Mouse (Mus musculus) forebrain, postnatal 0 days (tissue): ENCODE measurements around the gene A3galt2. TPM values are rescaled to one million over a fixed set of nuclear protein-coding genes. Genes with fewer than 3 reads are reported as not detected.

Experiments
- ATAC-seq: fragments of 200-750 bp; cut with Nextera tagmentation; 2 replicates; pipeline ENCODE4 v1.8.0; 2017; ENCODE audit warnings: mild to moderate bottlenecking, moderate library complexity
- DNase-seq: peaks from one replicate; pipeline ENCODE4 v3.0.0-alpha.2; 2015
- H3K27ac ChIP-seq: fragments of 300-500 bp; sonication (generic); 2 replicates; pipeline ENCODE4 v1.5.1; 2014; ENCODE audit warnings: low read depth, mild to moderate bottlenecking, antibody characterized with exemption, low read length, moderate library complexity, mixed read lengths
- H3K27me3 ChIP-seq: fragments of 300-500 bp; sonication (generic); 2 replicates; pipeline ENCODE4 v1.6.1; 2014; ENCODE audit warnings: mild to moderate bottlenecking, low read length, mixed read lengths; ENCODE audit not compliant: insufficient read depth
- H3K36me3 ChIP-seq: fragments of 300-500 bp; sonication (generic); 2 replicates; pipeline ENCODE4 v1.6.1; 2014; ENCODE audit warnings: mild to moderate bottlenecking, moderate library complexity; ENCODE audit not compliant: insufficient read depth
- H3K4me1 ChIP-seq: fragments of 300-500 bp; sonication (generic); 2 replicates; pipeline ENCODE4 v1.6.1; 2014; ENCODE audit warnings: antibody characterized with exemption; ENCODE audit not compliant: insufficient read depth
- H3K4me2 ChIP-seq: fragments of 300-500 bp; sonication (generic); 2 replicates; pipeline ENCODE4 v1.6.1; 2014; ENCODE audit warnings: low read depth, mild to moderate bottlenecking, moderate library complexity
- H3K4me3 ChIP-seq: fragments of 300-500 bp; sonication (generic); 2 replicates; pipeline ENCODE4 v1.5.1; 2014; ENCODE audit warnings: low read depth, low read length, mixed read lengths
- H3K9ac ChIP-seq: fragments of 300-500 bp; sonication (generic); 2 replicates; pipeline ENCODE4 v1.6.1; 2014; ENCODE audit warnings: mild to moderate bottlenecking
- H3K9me3 ChIP-seq: fragments of 300-500 bp; sonication (generic); 2 replicates; pipeline ENCODE4 v1.6.1; 2016; ENCODE audit warnings: low read length
- CTCF ChIP-seq: sonication (generic); IDR thresholded peaks from 2 replicates; pipeline ENCODE4 v1.5.1; 2016; ENCODE audit warnings: antibody characterized with exemption, control low read depth, low read depth
- WGBS: fragments of 180-500 bp; shearing (Covaris S2); extraction: QIAGEN DNeasy Blood & Tissue Kit; methylation state at CpG from one replicate; pipeline ENCODE4 v1.1.7; 2014; 5-methylcytosine and 5-hydroxymethylcytosine counted together
- polyA plus RNA-seq: library from polyadenylated mRNA; unstranded; fragments of >200 nt; fragmentation: Nextera tagmentation; extraction: Ambion mirVana; gene quantifications from 2 replicates; pipeline ENCODE4 v1.2.1, GENCODE M21; 2015
- total RNA-seq: library from RNA; depleted of rRNA; stranded (reverse); fragments of >200 nt; gene quantifications from 2 replicates; pipeline ENCODE4 v1.2.3, GENCODE M21; 2014

Gene A3galt2
- total and polyA plus RNA-seq, 2 experiments from 2014 or later, result 0.16 to 0.52 TPM

GRCm38 (mm10) chr4:128769569-128770355 is 14.6 kb downstream of the A3galt2 start:
- ATAC-seq (no peak), DNase-seq (no peak)
- 82% methylated on average over 13 of the region's 13 CpGs for WGBS
- no peak overlapping the region for H3K9ac ChIP-seq
- H3K4me1 ChIP-seq, result no peaks in the 10 kb centered on the region
- TF ChIP-seq CTCF, result no peak
- no peak overlapping the region for H3K4me2 ChIP-seq
- H3K4me3 ChIP-seq, result no peak overlapping the region
- no peaks in the 10 kb centered on the region for H3K9me3 ChIP-seq
- no peaks in the 10 kb centered on the region for H3K27me3 ChIP-seq
- H3K36me3 ChIP-seq, result peaks cover 17% of the 10 kb centered on the region
- no peak overlapping the region for H3K27ac ChIP-seq

GRCm38 (mm10) chr4:128770698-128771097 is 15.5 kb downstream of the A3galt2 start:
- ATAC-seq, result no peak
- WGBS, result 82% methylated on average over 5 of the region's 5 CpGs
- no peak for DNase-seq
- no peaks in the 10 kb centered on the region for H3K9me3 ChIP-seq
- no peak overlapping the region for H3K4me3 ChIP-seq
- no peak overlapping the region for H3K9ac ChIP-seq
- peaks cover 26% of the 10 kb centered on the region for H3K36me3 ChIP-seq
- no peak for TF ChIP-seq CTCF
- H3K27ac ChIP-seq, result no peak overlapping the region
- H3K27me3 ChIP-seq, result no peaks in the 10 kb centered on the region
- H3K4me2 ChIP-seq, result no peak overlapping the region
- H3K4me1 ChIP-seq, result no peaks in the 10 kb centered on the region

- Histone ChIP-seq H3K4me2 (no peak overlapping the region), H3K9ac (no peak overlapping the region), H3K27ac (no peak overlapping the region), H3K4me1 (no peaks in the 10 kb centered on the region), H3K36me3 (peaks cover 56% of the 10 kb centered on the region), H3K4me3 (no peak overlapping the region), H3K27me3 (no peaks in the 10 kb centered on the region), H3K9me3 (no peaks in the 10 kb centered on the region)
- 88% methylated on average over 11 of the region's 11 CpGs for WGBS
- ATAC-seq (no peak), DNase-seq (no peak)
- TF ChIP-seq CTCF, result no peak
Measured at GRCm38 (mm10) chr4:128773820-128774219, 18.7 kb downstream of the A3galt2 start.

- H3K9ac ChIP-seq, result no peak overlapping the region
- WGBS, result 93% methylated on average over 9 of the region's 9 CpGs
- no peak overlapping the region for H3K4me3 ChIP-seq
- H3K4me1 ChIP-seq, result no peaks in the 10 kb centered on the region
- ATAC-seq, result no peak
- H3K36me3 ChIP-seq, result peaks cover 61% of the 10 kb centered on the region
- DNase-seq, result peak; percentile 64
- H3K27ac ChIP-seq, result no peak overlapping the region
- H3K4me2 ChIP-seq, result no peak overlapping the region
- no peaks in the 10 kb centered on the region for H3K9me3 ChIP-seq
- peak; percentile 82 for TF ChIP-seq CTCF
- no peaks in the 10 kb centered on the region for H3K27me3 ChIP-seq
Measured at GRCm38 (mm10) chr4:128774467-128774866, 19.3 kb downstream of the A3galt2 start.

GRCm38 (mm10) chr4:128776568-128777289 is 21.6 kb downstream of the A3galt2 start:
- H3K27me3 ChIP-seq, result no peaks in the 10 kb centered on the region
- DNase-seq (peak; percentile 85), ATAC-seq (peak; percentile 84)
- peak; percentile 98 for TF ChIP-seq CTCF
- H3K36me3 ChIP-seq, result peaks cover 74% of the 10 kb centered on the region
- H3K27ac ChIP-seq, result no peak overlapping the region
- H3K4me3 ChIP-seq, result no peak overlapping the region
- no peak overlapping the region for H3K4me2 ChIP-seq
- no peaks in the 10 kb centered on the region for H3K4me1 ChIP-seq
- no peaks in the 10 kb centered on the region for H3K9me3 ChIP-seq
- no peak overlapping the region for H3K9ac ChIP-seq
- 40% methylated on average over 20 of the region's 20 CpGs for whole genome bisulfite sequencing

- no peak for TF ChIP-seq CTCF
- no peak for DNase-seq
- H3K4me2 ChIP-seq, result no peak overlapping the region
- peaks cover 81% of the 10 kb centered on the region for H3K36me3 ChIP-seq
- H3K27ac ChIP-seq, result peak overlapping the region; percentile 40; the same call in 1 of the 2 replicates
- ATAC-seq, result 0 out of 2 replicates have a peak, but pooled peaks have one; percentile 35
- no peaks in the 10 kb centered on the region for H3K27me3 ChIP-seq
- H3K4me3 ChIP-seq, result no peak overlapping the region
- no peaks in the 10 kb centered on the region for H3K9me3 ChIP-seq
- WGBS, result 71% methylated on average over 11 of the region's 11 CpGs
- no peaks in the 10 kb centered on the region for H3K4me1 ChIP-seq
- H3K9ac ChIP-seq, result no peak overlapping the region
Measured at GRCm38 (mm10) chr4:128777593-128777992, 22.4 kb downstream of the A3galt2 start.

GRCm38 (mm10) chr4:128782037-128782436 is 26.9 kb downstream of the A3galt2 start:
- Histone ChIP-seq H3K27ac (no peak overlapping the region; the same call in 1 of the 2 replicates), H3K36me3 (peaks cover 81% of the 10 kb centered on the region), H3K27me3 (no peaks in the 10 kb centered on the region), H3K4me1 (no peaks in the 10 kb centered on the region), H3K4me3 (no peak overlapping the region), H3K9ac (no peak overlapping the region), H3K9me3 (no peaks in the 10 kb centered on the region), H3K4me2 (no peak overlapping the region)
- no peak for TF ChIP-seq CTCF
- DNase-seq, result no peak
- WGBS, result 89% methylated on average over 7 of the region's 7 CpGs
- no peak for ATAC-seq
